Mouse (Mus musculus): ENCODE measurements around the gene Nolc1. TPM values are rescaled to one million over a fixed set of nuclear protein-coding genes. Genes with fewer than 3 reads are reported as not detected.

Nolc1 gene
- polyA plus RNA-seq, 1 experiment: 56.2 TPM

DNA sequence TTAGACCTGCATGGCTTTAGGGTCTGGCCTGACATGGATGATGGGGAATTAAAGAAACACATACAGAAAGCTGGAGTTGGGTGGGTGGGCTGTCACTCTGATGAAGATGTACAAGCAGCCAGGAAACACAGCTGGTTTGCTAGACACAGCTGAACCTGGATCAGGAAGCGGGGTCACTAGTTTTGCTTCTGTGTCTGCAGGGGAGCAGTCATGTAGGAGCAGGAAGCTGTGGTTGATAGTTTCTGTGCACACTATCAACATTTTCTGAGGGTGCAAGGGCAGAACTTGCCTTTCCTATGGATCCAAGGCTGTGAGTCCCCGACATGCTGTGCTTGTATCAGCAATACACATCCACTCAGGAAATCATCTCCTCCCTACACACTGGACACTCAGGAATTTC lies 25.2 kb upstream of the Nolc1 start:
- H3K4me3 ChIP-seq (ENCODE audit: insufficient read depth, low read length): no peak overlapping the region
- H3K4me1 ChIP-seq (ENCODE audit: control insufficient read depth, insufficient read depth, low read length): no peaks in the 10 kb centered on the region; the same call in 1 of the 2 replicates
- TF ChIP-seq CTCF (IDR thresholded peaks at IDR 0.05; ENCODE audit: borderline replicate concordance, insufficient read depth, low read length) (no peak), POLR2A (IDR thresholded peaks at IDR 0.05; ENCODE audit: low read depth, low read length) (no peak)
- no peak overlapping the region for H3K27ac ChIP-seq (ENCODE audit: insufficient read depth, low read length)

- peak overlapping the region; percentile 94 for H3K27ac ChIP-seq (ENCODE audit: insufficient read depth, low read length)
- H3K4me1 ChIP-seq (ENCODE audit: control insufficient read depth, insufficient read depth, low read length): no peaks in the 10 kb centered on the region; the same call in 1 of the 2 replicates
- H3K4me3 ChIP-seq (ENCODE audit: insufficient read depth, low read length): peak overlapping the region; percentile 75
- TF ChIP-seq CTCF (IDR thresholded peaks at IDR 0.05; ENCODE audit: borderline replicate concordance, insufficient read depth, low read length) (no peak), POLR2A (IDR thresholded peaks at IDR 0.05; ENCODE audit: low read depth, low read length) (no peak)
Observed at GRCm38 (mm10) chr19:46055752-46056387, 19.8 kb upstream of the Nolc1 start.

- TF ChIP-seq CTCF (IDR thresholded peaks at IDR 0.05; ENCODE audit: borderline replicate concordance, insufficient read depth, low read length): no peak
- peak; percentile 43; the same call in 1 of the 2 replicates for TF ChIP-seq POLR2A (IDR thresholded peaks at IDR 0.05; ENCODE audit: low read depth, low read length)
- no peaks in the 10 kb centered on the region; the same call in 1 of the 2 replicates for H3K4me1 ChIP-seq (ENCODE audit: control insufficient read depth, insufficient read depth, low read length)
- H3K27ac ChIP-seq (ENCODE audit: insufficient read depth, low read length): peak overlapping the region; percentile 94
- peak overlapping the region; percentile 75 for H3K4me3 ChIP-seq (ENCODE audit: insufficient read depth, low read length)
Observed at GRCm38 (mm10) chr19:46056388-46056946, 19.2 kb upstream of the Nolc1 start.

DNA sequence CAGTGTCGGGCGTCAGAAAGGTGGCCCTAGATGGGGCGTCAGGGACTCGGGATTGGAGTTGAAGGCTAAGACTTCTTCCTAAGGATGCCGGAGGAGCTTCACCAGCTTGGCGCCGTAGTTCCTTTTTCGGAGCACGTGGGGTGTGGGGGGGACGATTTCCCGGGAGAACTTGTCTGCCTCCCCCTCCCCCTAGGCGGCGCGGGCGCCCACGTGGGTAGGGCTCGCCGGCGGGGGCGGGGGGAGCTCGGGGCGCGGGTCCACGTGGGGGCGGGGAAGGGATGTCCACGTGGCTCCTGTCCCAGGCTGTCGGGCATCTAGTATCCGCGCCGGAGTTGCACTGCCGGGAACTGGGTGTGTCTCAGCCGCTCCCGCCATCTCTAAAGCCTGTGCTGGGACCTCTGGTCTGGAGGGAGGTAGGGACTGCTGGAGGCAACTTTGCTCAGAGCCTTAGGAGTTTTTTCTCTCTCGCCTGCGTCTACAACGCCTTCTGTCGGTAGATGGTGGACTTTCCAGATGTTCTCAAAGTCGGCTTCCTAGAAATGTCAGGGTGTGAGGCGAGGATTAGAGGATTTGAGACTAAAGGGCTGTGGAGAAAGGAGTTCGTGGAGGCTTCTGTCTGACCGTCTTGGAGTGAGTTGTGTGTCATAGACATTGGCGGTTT lies 18.6 kb upstream of the Nolc1 start:
- peak overlapping the region; percentile 94 for H3K27ac ChIP-seq (ENCODE audit: insufficient read depth, low read length)
- H3K4me3 ChIP-seq (ENCODE audit: insufficient read depth, low read length): peak overlapping the region; percentile 75
- H3K4me1 ChIP-seq (ENCODE audit: control insufficient read depth, insufficient read depth, low read length): no peaks in the 10 kb centered on the region; the same call in 1 of the 2 replicates
- peak; percentile 34; the same call in 1 of the 2 replicates for TF ChIP-seq POLR2A (IDR thresholded peaks at IDR 0.05; ENCODE audit: low read depth, low read length)
- no peak for TF ChIP-seq CTCF (IDR thresholded peaks at IDR 0.05; ENCODE audit: borderline replicate concordance, insufficient read depth, low read length)

DNA sequence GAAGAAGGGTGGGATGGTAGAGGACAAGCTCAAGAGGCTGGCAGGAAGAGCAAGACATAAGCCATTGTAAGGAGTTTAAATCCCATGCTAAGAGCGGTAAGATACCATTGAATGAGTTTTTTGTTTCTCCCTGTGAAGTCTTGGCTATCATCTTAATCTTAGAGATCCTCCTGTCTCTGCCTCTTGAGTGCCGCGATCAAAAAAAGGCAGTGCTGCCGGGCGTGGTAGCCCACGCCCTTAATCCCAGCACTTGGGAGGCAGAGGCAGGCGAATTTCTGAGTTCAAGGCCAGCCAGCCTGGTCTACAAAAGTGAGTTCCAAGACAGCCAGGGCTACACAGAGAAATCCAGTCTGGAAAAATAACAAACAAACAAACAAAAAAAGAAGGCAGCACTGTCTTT lies 17.2 kb upstream of the Nolc1 start:
- Histone ChIP-seq H3K4me1 (ENCODE audit: control insufficient read depth, insufficient read depth, low read length) (no peaks in the 10 kb centered on the region; the same call in 1 of the 2 replicates), H3K27ac (ENCODE audit: insufficient read depth, low read length) (no peak overlapping the region), H3K4me3 (ENCODE audit: insufficient read depth, low read length) (peak overlapping the region; percentile 75)
- TF ChIP-seq CTCF (IDR thresholded peaks at IDR 0.05; ENCODE audit: borderline replicate concordance, insufficient read depth, low read length): no peak
- TF ChIP-seq POLR2A (IDR thresholded peaks at IDR 0.05; ENCODE audit: low read depth, low read length): no peak

DNA sequence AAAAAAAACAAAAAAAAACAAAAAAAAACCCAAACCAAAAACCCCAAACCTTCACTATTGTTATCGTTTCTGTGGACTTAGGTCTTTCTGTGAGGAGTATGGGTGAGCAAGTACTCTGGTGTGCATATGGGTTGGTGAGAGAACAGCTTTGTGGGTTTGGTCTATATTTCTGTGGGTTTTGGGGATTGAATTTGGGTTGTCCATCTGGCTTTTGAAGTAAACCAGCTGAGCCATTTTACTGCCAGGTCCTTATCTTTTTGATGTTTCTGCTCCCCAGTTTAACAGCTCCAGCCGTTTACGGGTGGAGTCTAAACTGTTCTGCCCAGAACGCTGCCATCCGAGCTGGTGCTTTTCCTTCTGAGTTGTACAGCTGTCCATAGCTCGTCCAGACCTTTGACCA lies 14.8 kb upstream of the Nolc1 start:
- TF ChIP-seq CTCF (IDR thresholded peaks at IDR 0.05; ENCODE audit: borderline replicate concordance, insufficient read depth, low read length) (no peak), POLR2A (IDR thresholded peaks at IDR 0.05; ENCODE audit: low read depth, low read length) (no peak)
- Histone ChIP-seq H3K4me1 (ENCODE audit: control insufficient read depth, insufficient read depth, low read length) (no peaks in the 10 kb centered on the region), H3K27ac (ENCODE audit: insufficient read depth, low read length) (no peak overlapping the region), H3K4me3 (ENCODE audit: insufficient read depth, low read length) (no peak overlapping the region)

DNA sequence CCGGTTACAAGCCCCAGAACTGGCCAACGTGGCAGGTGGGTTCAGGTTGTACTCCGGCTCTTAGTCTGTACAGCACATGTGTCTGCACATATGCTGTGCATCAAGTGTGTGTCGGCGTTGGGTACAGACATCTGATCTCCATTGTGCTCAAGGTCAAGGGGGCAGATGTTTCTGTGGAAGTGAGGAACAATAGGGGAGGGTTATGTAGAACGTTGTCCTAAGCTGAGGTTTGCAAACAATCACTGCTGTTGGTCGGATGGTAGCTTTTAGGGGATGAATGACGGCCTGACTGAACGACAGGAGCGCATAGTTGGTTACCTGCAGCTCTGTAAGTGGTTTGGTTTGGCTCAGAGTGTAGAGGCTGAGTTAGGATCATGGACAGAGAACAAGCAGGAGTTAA lies 7.6 kb upstream of the Nolc1 start:
- no peak overlapping the region for H3K27ac ChIP-seq (ENCODE audit: insufficient read depth, low read length)
- TF ChIP-seq POLR2A (IDR thresholded peaks at IDR 0.05; ENCODE audit: low read depth, low read length): no peak
- TF ChIP-seq CTCF (IDR thresholded peaks at IDR 0.05; ENCODE audit: borderline replicate concordance, insufficient read depth, low read length): no peak
- no peak overlapping the region for H3K4me3 ChIP-seq (ENCODE audit: insufficient read depth, low read length)
- H3K4me1 ChIP-seq (ENCODE audit: control insufficient read depth, insufficient read depth, low read length): 0 out of 2 replicates have a peak, but pooled peaks cover 4% of the 10 kb centered on the region

DNA sequence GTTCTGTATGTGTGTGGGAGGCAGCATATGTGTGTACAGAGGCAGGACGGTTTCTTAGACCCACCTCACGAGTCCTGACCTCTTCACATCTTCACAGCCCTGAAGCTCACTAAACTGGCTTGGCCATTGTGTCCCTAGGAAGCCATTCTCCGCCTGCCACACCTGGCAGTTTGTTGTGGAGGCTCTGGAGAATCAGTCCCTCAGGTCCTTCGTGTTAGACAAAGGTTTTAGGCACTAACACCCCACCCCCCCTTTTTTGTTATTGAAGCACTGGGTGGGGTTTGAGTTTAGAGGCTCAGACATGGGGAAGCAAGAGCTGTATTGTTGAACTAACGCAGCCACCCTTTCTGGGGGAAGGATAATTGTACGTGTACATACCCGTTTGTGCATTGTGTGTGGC lies 2.4 kb upstream of the Nolc1 start:
- Histone ChIP-seq H3K4me3 (ENCODE audit: insufficient read depth, low read length) (no peak overlapping the region), H3K27ac (ENCODE audit: insufficient read depth, low read length) (no peak overlapping the region), H3K4me1 (ENCODE audit: control insufficient read depth, insufficient read depth, low read length) (no peaks in the 10 kb centered on the region)
- TF ChIP-seq POLR2A (IDR thresholded peaks at IDR 0.05; ENCODE audit: low read depth, low read length) (no peak), CTCF (IDR thresholded peaks at IDR 0.05; ENCODE audit: borderline replicate concordance, insufficient read depth, low read length) (no peak)

- TF ChIP-seq CTCF (IDR thresholded peaks at IDR 0.05; ENCODE audit: borderline replicate concordance, insufficient read depth, low read length) (no peak), POLR2A (IDR thresholded peaks at IDR 0.05; ENCODE audit: low read depth, low read length) (no peak)
- Histone ChIP-seq H3K4me3 (ENCODE audit: insufficient read depth, low read length) (no peak overlapping the region), H3K4me1 (ENCODE audit: control insufficient read depth, insufficient read depth, low read length) (no peaks in the 10 kb centered on the region), H3K27ac (ENCODE audit: insufficient read depth, low read length) (no peak overlapping the region)
Observed at GRCm38 (mm10) chr19:46074266-46074665, 1.4 kb upstream of the Nolc1 start.

GRCm38 (mm10) chr19:46078535-46078934 lies 2.9 kb downstream of the Nolc1 start:
- H3K27ac ChIP-seq (ENCODE audit: insufficient read depth, low read length): no peak overlapping the region
- no peak for TF ChIP-seq POLR2A (IDR thresholded peaks at IDR 0.05; ENCODE audit: low read depth, low read length)
- TF ChIP-seq CTCF (IDR thresholded peaks at IDR 0.05; ENCODE audit: borderline replicate concordance, insufficient read depth, low read length): no peak

More at GRCm38 (mm10) chr19:46078535-46078934, 2.9 kb downstream of the Nolc1 start:
- Histone ChIP-seq H3K4me1 (ENCODE audit: control insufficient read depth, insufficient read depth, low read length) (no peaks in the 10 kb centered on the region), H3K4me3 (ENCODE audit: insufficient read depth, low read length) (no peak overlapping the region)
